Mouse (Mus musculus): ENCODE results near the gene Slc44a3.
A peak's percentile ranks its signal among the peaks of the same experiment; 100 is the strongest.

The Slc44a3 gene

GRCm38 (mm10) chr3:121493997-121494421 is 38.2 kb downstream of the Slc44a3 start:
- peak in 1 of 2 experiments; percentile 11 for DNase-seq

GRCm38 (mm10) chr3:121492026-121492425 is 40.2 kb downstream of the Slc44a3 start:
- no peak for DNase-seq

DNA sequence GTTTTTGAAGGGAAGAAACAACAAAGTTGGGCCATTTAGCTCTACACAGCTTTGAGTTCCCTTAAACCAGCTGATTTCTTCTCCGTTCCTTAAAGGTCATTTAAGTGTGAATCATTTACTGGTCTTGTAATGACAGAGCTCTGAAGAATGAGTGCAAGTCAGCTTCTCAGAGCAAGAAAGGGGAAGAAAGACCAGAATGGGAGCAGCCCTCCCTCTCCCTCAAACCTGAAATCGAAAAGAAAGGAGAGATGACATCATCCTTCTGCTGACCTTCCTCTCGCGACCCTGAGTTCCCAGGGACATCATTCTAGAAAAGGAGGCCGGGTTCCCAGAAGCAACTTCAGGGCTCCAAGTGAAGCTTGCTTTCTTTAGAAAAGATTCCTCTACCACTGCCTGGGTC is 41.3 kb downstream of the Slc44a3 start:
- DNase-seq = no peak

GRCm38 (mm10) chr3:121489462-121490118 is 42.6 kb downstream of the Slc44a3 start:
- no peak for DNase-seq

GRCm38 (mm10) chr3:121485201-121485600 is 47.0 kb downstream of the Slc44a3 start:
- DNase-seq = no peak

GRCm38 (mm10) chr3:121483266-121484161 is 48.7 kb downstream of the Slc44a3 start:
- no peak for DNase-seq

DNA sequence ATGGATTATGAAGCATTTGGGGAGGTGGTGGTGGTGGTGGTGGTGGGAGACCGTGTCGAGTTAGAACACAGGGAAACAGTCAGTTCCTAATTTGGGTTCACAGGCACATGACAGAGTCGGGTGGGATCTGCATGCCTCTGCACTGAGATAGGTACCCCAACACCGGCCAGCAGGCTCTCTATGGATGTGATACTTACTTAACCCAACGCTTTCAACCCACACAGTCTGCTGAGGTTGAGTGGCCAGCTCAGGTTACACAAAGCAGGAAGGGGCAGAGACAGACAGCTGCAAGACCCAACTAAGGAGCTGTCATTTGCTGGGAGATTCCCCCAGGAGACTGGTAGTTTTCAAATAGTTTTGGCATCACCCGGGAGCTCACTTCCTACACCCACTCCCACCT is 50.6 kb downstream of the Slc44a3 start:
- DNase-seq = no peak

DNA sequence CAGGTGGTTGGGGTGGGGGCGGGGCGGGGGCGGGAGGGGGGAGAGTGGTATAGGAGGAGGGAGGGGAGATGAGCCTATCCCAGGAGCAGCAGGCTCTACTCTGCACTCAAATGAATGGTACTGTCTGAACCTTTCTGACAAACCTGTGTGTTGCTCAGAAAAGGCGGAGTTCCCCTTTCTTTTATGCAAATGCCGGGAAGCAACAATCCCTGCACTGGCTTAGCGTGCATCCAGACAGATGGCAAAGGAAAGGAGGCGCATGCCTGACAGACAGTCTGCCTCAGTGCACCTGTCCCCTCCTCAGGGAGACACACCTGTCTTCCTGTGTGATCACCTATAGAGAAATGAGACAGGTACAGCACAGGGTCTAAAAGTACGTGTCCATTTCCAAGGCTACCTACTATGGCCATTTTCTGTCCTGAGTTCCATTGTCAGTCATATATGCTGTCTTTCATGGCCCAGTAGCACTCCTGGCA is 51.2 kb downstream of the Slc44a3 start:
- DNase-seq = no peak

- DNase-seq = no peak
Observed at GRCm38 (mm10) chr3:121480030-121480960, 51.9 kb downstream of the Slc44a3 start.

DNA sequence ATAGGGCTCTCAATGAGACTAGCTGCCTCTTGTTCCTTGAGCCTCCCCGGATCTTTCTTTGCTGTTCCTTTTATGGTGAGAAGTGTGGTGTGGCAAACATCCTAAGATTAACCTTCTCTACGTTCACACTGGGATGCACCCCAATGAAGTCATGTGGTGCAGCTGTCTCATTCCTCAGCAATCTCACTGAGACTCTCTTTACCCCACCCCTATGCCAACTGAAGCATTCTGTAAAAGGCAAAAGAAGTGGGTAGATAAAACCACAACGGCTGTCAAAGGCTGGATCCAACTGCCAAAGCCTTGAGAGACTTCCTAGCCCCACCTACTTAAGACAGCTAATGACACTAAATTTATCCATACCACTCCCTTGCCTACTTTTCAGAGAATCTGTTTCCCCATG is 57.5 kb downstream of the Slc44a3 start:
- no peak for DNase-seq

DNA sequence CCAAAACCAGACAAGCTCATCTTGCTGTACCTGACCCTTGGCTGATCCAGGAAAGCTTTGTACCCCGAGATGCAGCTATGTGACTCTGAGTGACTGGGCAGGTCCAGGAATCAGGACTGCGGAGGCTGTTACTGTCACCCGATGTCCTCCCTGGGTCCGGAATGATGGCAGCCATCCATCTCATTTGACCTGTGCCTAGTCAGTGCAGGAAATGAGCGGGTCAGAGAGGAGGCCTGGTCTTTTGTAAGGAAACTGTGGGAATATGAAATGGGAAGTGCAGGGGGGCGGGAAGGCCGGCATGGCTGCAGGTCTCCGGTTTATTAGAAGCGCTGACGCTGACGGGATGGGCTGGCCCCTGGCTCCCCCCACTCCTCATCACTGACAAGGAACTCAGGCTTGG is 60.5 kb downstream of the Slc44a3 start:
- DNase-seq = no peak

- DNase-seq = no peak
Observed at GRCm38 (mm10) chr3:121469185-121469975, 62.8 kb downstream of the Slc44a3 start.

DNA sequence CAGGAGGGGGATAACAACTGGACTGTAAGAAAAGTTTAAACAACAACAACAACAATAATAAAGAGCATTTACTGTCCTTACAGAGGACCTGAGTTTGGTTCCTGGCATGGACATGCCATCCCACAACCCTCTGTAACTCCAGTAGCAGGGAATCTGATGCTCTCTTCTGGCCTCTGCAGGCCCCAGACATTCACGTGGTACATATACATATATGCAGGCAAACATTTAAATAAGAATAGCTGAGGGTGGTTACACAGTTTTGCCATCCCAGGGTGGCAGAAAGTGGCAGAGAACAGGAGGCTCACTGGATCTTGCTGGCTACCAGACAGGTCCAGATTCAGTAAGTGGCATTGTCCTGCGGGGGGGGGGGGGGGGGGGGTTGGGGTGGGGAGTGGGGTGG is 64.1 kb downstream of the Slc44a3 start:
- DNase-seq = no peak

- DNase-seq = peak; percentile 56 to 57
Observed at GRCm38 (mm10) chr3:121467094-121467552, 65.1 kb downstream of the Slc44a3 start.

DNA sequence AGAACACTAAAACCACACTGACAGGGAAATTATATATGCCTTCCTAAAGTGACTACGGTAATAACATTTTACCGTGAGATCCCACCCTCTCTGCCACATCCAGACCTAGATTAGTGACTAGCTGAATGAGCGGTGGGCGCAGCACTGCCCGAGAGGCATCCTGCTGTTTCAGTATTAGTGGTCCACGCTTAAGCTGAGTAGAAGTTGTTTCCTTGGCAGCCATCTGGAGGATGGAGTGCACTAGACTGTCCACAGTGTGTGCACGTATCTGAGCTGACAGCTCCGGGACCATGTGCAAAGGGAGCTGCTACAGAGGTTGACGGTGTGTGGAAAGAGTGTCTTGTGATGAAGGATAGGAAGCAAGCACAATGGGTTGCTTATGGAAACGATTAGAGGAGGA is 66.4 kb downstream of the Slc44a3 start:
- DNase-seq = no peak

DNA sequence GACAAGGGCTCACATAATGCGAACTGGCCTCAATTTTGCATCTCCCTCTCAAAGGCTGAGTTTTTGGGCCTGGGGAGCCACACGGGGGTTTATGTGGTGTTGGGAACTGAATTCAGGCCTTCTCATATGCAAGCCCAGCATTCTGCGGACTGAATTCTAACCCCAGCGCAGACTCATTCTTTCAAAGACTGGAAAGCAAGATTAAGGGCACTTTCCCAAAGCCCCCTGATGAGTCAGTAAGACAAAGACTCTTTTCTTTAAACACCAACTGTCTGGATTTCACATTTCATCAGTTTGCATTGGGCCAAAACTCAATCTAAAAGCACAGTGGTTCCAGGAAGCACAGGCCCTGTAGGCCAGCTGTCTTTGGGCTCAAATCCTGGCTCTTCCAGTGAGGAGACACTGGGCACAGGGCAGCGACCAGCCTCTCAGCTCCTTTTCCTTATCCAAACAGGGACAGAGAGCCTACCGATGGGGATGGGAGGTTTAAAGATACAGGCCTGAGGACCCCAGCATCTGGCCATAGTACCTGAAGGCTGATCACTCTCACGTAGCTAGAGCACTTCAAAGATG is 67.4 kb downstream of the Slc44a3 start:
- DNase-seq = no peak

- no peak for DNase-seq
Observed at GRCm38 (mm10) chr3:121462782-121463181, 69.4 kb downstream of the Slc44a3 start.

DNA sequence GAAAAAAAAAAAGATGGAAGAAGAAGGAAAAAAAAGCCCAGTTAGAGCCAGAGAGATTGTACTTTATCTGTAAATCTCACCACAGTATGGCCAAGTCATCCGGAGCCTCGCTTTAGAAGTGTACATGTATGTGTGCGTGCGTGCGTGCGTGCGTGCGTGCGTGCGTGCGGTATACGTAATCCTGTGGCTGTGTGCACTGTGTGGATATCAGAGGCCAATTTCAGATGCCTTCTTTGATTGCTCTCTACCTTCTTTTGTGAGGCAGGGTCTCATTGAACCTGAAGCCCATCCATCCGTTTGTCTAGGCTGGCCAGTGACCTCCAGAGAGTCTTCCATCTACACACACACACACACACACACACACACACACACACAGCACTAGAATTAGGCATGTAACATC is 70.7 kb downstream of the Slc44a3 start:
- DNase-seq = no peak

GRCm38 (mm10) chr3:121460473-121461193 is 71.6 kb downstream of the Slc44a3 start:
- no peak for DNase-seq

- no peak for DNase-seq
Observed at GRCm38 (mm10) chr3:121458545-121459492, 73.4 kb downstream of the Slc44a3 start.

All from B cell, adult 2 months (primary cell).